Mouse (Mus musculus): ENCODE results near the gene Zfp663.

The Zfp663 gene

GRCm38 (mm10) chr2:165367868-165368439, 575 bp downstream of the Zfp663 start:
- no peak for DNase-seq

GRCm38 (mm10) chr2:165367047-165367520, 1.4 kb downstream of the Zfp663 start:
- DNase-seq, result peak; percentile 79

DNA sequence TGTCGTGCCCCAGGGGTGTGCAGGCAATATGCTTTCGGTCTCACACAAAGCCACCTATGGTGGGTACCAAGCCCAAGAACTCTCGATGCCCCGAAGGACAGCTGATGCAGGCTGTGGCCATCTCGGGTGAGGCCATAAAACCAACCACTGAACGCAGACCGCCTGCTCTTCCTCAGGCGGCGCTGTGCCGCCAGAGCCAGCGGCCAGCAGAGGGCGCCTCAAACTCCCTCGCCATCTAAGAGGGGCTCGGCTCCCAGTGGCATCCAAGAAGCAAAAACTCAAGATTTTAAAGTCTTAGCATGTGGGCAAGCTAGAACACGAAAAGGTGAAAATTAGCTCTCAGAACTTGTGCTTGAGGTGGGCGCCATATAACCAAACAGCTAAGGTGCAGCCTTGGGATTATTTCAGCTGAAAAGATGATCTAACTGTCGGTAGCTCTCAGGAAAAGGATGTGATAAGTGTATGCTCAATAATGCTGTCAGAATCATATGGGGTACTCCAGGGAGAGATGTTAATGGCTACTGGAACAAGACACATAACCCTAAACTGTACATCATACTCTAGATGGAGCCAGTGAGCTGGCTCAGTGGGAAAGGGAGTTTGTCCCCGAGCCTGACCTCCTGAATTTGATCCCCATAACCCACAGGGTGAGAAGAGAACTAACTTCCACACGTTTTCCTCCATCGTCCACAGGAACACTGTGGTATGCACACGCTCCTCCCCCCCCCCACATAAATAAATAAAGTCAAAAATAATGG, 4.0 kb downstream of the Zfp663 start:
- DNase-seq, result peak; percentile 38

GRCm38 (mm10) chr2:165363282-165363681, 5.2 kb downstream of the Zfp663 start:
- no peak for DNase-seq

DNA sequence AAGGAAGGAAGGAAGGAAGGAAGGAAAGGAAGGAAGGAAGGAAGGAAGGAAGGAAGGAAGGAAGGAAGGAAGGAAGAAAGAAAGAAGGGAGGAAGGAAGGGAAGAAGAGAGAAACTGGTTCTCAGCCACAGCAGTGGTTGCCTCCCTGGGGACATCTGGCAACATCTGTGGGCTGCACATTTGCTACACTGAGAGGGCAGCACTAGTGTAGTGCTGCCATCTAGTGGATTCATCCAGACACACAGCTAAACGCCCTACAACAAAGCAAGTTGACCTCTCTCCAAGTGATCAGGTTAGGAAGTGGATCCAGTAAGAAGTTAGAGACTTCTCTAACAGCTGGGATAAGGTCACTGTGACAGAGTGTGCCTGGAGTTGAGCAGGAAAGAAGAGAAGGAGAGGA, 7.7 kb downstream of the Zfp663 start:
- peak; percentile 66 for DNase-seq

DNA sequence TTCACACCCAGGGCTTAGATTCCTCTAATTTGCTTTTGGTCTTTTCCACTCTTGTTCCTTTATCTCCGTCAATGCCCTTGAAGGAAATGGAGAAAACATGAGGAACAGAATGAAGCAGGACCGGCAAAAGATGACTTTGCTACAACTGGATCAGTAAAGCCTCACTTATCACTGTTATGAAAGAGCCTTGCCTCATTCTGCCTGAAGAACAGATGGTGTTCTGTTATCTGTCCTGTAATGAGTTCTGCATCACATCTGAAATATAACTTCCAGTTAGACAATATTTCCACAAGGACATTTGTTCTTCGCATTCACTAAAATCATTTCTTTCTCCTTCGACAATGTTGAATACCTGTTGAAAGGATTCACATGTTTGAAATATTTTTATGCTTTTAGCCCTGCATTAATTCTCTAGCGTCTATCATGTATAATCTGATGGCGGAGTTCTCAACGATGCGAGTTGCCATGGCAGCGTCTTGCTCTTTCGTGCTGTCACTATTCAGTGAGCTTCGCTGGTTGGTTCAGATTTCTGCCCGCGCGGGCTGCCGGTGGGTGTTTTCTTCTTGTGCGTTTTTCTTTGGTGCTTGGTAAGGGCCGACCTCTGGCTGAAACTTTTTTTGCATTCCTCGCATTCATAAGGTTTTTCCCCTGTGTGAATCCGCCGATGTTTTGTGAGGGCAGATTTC, 16.6 kb downstream of the Zfp663 start:
- no peak for DNase-seq

GRCm38 (mm10) chr2:165349466-165349865, 19.1 kb downstream of the Zfp663 start:
- DNase-seq, result no peak

DNA sequence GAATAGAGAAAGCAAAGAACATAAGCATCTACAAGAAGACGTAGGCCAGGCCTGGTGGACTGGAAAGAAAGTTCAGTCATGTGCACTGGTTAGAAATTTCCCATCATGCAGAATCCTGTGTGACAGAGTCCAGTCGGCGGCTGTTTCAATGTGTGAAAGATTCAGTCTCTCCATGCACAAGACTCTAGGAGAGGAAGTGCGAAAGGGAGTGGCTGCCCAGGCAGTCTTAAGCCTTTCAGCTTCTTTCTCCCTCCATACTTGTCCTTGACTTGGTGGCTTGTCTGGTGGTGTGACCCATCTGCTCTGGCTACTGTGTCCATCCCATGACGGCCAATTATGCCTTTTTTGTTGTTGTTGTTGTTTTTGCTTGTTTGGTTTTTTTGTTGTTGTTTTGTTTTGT, 22.3 kb downstream of the Zfp663 start:
- no peak for DNase-seq

DNA sequence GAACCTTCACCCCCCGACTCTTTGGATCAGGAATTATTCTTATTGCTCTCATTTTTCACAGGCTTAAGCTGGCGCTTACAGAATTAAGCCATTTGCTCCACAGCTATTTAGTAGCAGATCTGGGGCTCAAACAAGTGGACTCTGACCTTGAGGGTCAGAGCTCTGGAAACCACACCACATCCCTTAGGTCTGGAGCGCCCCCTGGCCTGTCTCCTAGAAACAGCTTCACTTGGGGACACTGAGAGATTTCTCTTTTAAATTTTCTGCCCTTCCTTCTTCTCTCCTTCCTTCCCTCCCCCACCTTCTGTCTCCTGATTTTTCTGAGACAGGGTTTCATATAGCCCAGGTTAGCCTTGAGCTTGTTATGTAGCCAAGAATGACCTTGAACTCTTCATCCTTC, 31.3 kb downstream of the Zfp663 start:
- DNase-seq, result peak; percentile 83

DNA sequence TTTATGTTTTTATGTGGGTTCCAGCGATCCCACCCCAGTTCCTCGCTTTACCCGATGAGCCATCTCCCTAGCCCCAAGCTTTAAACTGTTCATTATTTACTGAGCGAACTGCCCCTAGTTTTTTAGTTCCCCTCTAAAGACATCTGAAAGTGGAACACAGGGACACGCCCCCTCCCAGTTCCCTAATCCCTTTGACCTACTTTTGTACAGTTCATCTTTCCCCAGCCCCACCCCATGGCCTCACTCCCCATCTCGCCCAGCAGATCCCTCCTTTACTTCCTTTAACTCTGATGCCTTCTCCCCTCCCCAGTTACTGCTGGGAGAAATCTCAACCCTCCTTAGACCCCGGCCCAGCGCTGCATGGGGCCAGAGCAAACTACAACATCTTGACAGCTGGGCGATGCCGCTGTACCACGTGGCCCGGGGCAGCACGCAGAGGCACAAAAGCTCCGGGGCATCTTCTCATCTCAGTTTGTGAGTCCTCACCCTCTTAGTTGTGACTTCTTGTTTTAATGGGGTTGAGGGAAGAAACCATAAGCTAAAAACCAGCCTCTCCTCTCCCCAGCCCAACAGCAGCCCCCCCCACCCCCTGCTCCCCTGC, 35.8 kb downstream of the Zfp663 start:
- DNase-seq, result no peak

DNA sequence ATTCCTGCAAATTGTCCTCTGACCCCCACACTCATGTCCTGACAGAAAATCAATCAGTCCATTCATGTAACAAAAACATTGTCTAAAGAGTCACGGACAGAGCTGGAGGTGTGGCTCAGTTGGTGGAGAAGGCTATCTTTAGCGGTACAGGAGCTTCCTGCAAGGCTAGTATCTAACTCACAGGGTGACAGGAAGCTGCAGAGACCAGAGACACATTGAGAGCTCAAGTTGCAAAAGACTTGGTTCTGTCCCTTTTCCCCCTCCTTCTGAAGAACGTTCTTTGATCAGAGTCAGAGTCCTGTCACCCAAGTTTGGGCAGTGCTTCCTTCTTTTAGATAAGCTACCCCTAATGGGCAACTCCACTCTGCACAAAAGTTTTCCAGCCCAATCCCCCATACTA, 38.8 kb downstream of the Zfp663 start:
- DNase-seq, result no peak

DNA sequence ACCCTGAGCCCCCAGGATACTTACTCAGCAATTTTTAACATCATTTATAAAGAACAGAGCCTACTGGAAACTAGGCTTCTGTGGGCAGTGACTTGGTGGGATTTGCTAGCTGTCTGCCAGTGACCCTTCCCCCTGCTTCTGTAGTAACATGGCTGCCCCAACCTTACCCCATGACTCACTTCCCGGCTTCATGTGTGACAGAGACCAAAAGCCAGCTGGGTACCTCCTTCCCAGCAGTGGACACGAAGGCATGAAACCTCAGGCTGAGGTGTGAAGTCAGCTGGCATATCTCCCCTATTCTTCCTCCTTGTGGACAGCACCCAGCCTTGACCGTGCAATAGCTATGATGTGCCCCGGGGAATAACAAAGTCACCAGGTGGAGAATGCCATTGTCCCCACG, 39.8 kb downstream of the Zfp663 start:
- no peak for DNase-seq

DNA sequence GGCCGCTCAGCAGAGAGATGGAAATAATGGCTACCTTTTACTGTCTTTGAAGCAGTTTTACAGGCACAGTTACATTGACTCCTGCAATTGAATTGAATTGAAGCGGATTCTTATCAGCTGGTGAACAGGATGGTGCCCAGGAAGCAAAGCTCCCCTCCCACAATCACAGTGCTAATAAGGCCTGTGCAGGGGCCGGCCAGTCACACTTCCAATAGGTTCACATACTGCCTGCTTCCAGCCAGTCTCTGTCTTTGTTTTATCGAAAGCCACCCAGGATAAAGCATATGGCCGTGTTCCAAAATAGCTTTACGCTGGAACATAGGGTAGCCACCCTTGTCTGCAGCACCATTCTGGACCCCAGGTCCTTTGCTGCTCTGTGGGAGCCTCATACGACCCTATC, 41.1 kb downstream of the Zfp663 start:
- no peak for DNase-seq

DNA sequence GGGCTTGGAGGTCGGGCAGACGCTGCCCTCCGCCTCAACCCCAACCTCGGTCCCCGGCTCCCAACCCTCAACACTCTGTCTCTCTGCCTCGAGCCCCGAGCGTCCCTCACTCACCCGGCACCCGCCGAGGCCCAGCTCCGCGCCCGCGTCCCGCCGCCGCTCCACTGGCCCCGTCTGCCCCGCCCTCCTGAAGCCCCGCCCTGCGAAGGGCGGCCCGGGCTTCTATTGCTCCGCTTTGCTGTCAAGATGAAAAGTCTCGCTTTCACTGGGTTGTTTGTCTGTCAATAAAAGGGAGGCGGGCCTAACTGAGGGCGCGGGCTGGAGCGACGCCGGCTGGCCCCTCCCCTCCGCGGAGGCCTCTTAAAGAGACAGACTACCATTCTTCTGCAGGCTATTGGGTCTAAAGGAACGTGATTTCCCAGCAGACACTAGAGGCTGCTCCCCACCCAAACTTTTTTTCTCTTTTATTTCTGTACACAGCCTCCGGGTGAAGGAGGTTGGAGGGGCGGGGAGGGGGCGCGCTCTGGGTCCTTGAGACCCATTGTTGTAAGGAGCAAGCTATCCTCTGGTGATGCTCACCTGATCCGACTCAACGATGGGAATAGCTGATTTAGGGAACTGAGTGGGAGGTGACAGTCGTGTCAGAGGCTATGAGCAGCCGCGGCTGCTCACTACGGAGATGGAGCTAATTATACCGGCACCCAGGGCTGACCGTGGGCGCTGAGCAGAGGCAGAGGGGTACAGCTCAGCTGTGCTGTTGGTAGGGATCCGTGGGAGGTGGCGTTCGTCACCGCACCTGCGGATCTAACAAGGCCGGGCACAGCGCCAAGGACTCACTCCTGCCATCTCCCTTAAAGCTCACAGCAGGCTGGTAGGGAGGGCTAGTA, 42.0 kb downstream of the Zfp663 start, which contains the start of gene Elmo2:
Elmo2 (minus strand) TSS at position 176 of the 887 bp plus-strand sequence.
- DNase-seq, result peak; percentile 99

- no peak for DNase-seq
Measured at GRCm38 (mm10) chr2:165325521-165326303, 42.8 kb downstream of the Zfp663 start.

DNA sequence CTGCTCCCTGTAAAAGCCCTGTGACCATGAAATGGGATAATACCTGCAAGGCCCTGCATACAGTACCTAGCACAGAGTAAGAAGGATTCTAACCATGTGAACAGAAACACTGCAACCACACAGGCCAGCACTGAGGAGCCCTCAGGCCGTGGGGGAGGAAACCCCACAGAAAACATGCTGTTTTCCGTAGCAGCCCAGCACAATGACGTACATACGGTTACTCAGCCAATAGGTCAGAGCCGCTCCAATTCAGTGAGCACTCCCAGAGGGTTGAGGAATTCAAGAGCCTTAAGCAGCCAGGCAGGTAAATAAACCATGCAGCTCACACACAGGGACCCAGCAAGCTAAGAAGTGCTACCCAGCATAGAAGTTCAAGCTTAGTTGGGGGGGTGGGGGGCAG, 44.6 kb downstream of the Zfp663 start:
- DNase-seq, result no peak

DNA sequence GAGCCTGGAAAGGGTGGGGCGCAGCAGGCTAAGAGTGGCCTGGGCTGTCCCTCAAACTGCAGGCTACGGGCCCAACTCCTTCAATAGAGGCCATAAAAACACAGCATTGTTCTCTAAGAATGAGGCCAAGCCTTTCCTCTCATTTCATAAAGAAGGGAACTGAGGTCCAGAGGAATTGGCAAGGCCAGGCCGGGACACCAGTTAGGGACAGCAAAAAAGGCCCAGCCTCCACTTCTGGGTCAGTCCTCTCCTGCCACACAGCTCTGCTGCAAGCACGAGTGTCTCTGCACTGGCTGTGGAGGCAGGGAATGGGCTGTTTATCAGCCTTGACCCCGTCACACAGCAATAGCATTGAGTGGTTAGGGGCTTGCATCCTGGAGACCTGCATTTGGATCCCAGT, 45.0 kb downstream of the Zfp663 start:
- no peak for DNase-seq

GRCm38 (mm10) chr2:165321981-165322735, 46.4 kb downstream of the Zfp663 start:
- no peak for DNase-seq

DNA sequence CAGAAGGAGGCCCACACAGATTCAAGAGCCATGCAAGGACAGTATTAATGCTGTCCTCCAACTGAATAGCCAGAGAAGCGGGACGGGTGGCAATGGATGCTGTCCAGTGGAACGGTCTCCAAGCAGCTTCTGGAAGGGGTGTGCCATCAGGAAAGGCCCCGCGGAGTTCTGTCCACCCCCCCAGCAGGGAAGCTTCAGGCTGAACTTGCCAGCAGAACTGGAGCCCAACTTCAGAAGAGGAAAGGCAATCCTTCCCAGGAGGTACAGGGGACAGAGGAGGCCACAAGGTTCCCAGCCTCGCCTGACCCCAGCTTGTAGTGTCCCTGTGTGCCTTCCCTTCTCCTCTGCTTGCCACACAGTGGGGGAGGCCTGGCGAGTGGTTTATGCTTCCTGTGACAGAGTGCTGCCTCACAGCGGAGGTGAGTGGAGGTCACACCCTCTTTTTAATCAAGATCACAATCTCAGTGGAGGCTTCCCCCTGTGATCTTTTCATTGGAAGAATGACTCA, 47.1 kb downstream of the Zfp663 start:
- no peak for DNase-seq

- no peak for DNase-seq
Measured at GRCm38 (mm10) chr2:165320531-165321150, 47.9 kb downstream of the Zfp663 start.

Data from kidney, adult 9 months (tissue).